Mouse (Mus musculus): Measurements from ENCODE around the gene Akap5. TPM values are rescaled to one million over a fixed set of nuclear protein-coding genes. Genes with fewer than 3 reads are reported as not detected.

Akap5 gene
- polyA plus RNA-seq, 1 experiment from 2014 or later: 2.0 TPM

DNA sequence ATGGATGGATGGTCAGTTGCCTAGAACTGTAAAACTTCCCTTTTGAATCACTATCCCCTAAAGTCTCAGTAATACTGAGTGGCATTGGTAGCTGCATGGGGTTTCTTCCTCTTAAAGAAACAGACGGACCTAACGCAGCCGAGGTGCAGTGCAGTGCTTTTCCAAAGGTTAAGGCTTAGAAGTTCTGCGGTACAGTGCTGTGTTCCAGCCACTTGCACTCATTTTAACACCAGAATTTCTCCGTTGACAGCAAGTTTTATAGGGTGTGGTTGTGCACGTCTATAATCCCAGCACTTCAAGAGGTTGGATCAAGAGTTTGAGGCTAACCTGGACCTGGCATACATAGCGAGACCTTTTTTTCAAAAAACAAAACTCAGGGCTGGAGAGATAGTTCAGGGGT lies 47.4 kb downstream of the Akap5 start:
- no peak for ATAC-seq (replicated peaks; ENCODE audit: insufficient number of reproducible peaks, low FRiP score, low TSS enrichment, low read depth)
- Histone ChIP-seq H3K36me3 (replicated peaks; ENCODE audit: control insufficient read depth, insufficient read depth, low read depth, low read length) (no peaks in the 10 kb centered on the region), H3K4me3 (ENCODE audit: low read depth, low read length) (peak overlapping the region; percentile 97), H3K9ac (replicated peaks; ENCODE audit: low read length) (no peak overlapping the region; the same call in 1 of the 2 replicates), H3K4me1 (ENCODE audit: control insufficient read depth, insufficient read depth, low read length) (peaks cover 10% of the 10 kb centered on the region), H3K27ac (replicated peaks; ENCODE audit: low read depth, low read length) (no peak overlapping the region), H3K27me3 (ENCODE audit: control insufficient read depth, insufficient read depth, low read length) (no peaks in the 10 kb centered on the region), H3K4me2 (ENCODE audit: low read depth, low read length) (peak overlapping the region; percentile 87), H3K9me3 (replicated peaks; ENCODE audit: control insufficient read depth, low read length) (no peaks in the 10 kb centered on the region)
- WGBS: 45% methylated on average over 7 of the region's 7 CpGs
- DNase-seq (ENCODE audit: low spot score): no peak

- WGBS: 79% methylated on average over 5 of the region's 7 CpGs
- Histone ChIP-seq H3K9me3 (replicated peaks; ENCODE audit: control insufficient read depth, low read length) (no peaks in the 10 kb centered on the region), H3K27ac (replicated peaks; ENCODE audit: low read depth, low read length) (no peak overlapping the region), H3K4me3 (ENCODE audit: low read depth, low read length) (no peak overlapping the region), H3K27me3 (ENCODE audit: control insufficient read depth, insufficient read depth, low read length) (no peaks in the 10 kb centered on the region), H3K9ac (replicated peaks; ENCODE audit: low read length) (no peak overlapping the region), H3K36me3 (replicated peaks; ENCODE audit: control insufficient read depth, insufficient read depth, low read depth, low read length) (no peaks in the 10 kb centered on the region), H3K4me2 (ENCODE audit: low read depth, low read length) (no peak overlapping the region), H3K4me1 (ENCODE audit: control insufficient read depth, insufficient read depth, low read length) (peaks cover 3% of the 10 kb centered on the region; the same call in 1 of the 2 replicates)
- DNase-seq (ENCODE audit: low spot score) (peak; percentile 26), ATAC-seq (replicated peaks; ENCODE audit: insufficient number of reproducible peaks, low FRiP score, low TSS enrichment, low read depth) (no peak)
Observed at GRCm38 (mm10) chr12:76372881-76373818, 48.5 kb downstream of the Akap5 start.

GRCm38 (mm10) chr12:76373991-76374390 lies 49.3 kb downstream of the Akap5 start:
- H3K4me2 ChIP-seq (ENCODE audit: low read depth, low read length): no peak overlapping the region
- H3K9me3 ChIP-seq (replicated peaks; ENCODE audit: control insufficient read depth, low read length): no peaks in the 10 kb centered on the region
- H3K4me3 ChIP-seq (ENCODE audit: low read depth, low read length): no peak overlapping the region
- no peak overlapping the region for H3K27ac ChIP-seq (replicated peaks; ENCODE audit: low read depth, low read length)
- DNase-seq (ENCODE audit: low spot score) (no peak), ATAC-seq (replicated peaks; ENCODE audit: insufficient number of reproducible peaks, low FRiP score, low TSS enrichment, low read depth) (no peak)
- H3K4me1 ChIP-seq (ENCODE audit: control insufficient read depth, insufficient read depth, low read length): no peaks in the 10 kb centered on the region
- no peaks in the 10 kb centered on the region for H3K36me3 ChIP-seq (replicated peaks; ENCODE audit: control insufficient read depth, insufficient read depth, low read depth, low read length)
- no peak overlapping the region for H3K9ac ChIP-seq (replicated peaks; ENCODE audit: low read length)
- H3K27me3 ChIP-seq (ENCODE audit: control insufficient read depth, insufficient read depth, low read length): no peaks in the 10 kb centered on the region
- 68% methylated on average over 6 of the region's 6 CpGs for WGBS

DNA sequence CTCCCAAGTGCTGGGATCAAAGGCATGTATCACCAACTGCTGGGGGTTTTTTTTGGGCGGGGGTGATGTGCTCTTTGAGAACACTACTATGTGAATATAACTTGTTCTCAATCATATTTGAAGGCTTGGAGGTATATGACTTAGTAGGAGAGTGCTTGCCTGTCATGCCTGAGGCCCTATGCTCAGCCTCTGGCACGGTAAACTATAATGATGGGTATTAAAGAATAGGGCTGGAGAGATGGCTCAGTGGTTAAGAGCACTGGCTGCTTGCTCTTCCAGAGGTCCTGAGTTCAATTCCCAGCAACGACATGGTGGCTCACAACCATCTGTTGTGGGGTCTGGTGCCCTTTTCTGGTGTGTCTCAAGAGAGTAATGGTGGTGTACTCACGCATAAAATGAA lies 50.2 kb downstream of the Akap5 start:
- no peaks in the 10 kb centered on the region for H3K9me3 ChIP-seq (replicated peaks; ENCODE audit: control insufficient read depth, low read length)
- DNase-seq (ENCODE audit: low spot score): no peak
- no peaks in the 10 kb centered on the region for H3K27me3 ChIP-seq (ENCODE audit: control insufficient read depth, insufficient read depth, low read length)
- no peak overlapping the region for H3K4me3 ChIP-seq (ENCODE audit: low read depth, low read length)
- no peak for ATAC-seq (replicated peaks; ENCODE audit: insufficient number of reproducible peaks, low FRiP score, low TSS enrichment, low read depth)
- H3K36me3 ChIP-seq (replicated peaks; ENCODE audit: control insufficient read depth, insufficient read depth, low read depth, low read length): no peaks in the 10 kb centered on the region
- H3K9ac ChIP-seq (replicated peaks; ENCODE audit: low read length): no peak overlapping the region
- no peak overlapping the region for H3K4me2 ChIP-seq (ENCODE audit: low read depth, low read length)
- no peak overlapping the region for H3K27ac ChIP-seq (replicated peaks; ENCODE audit: low read depth, low read length)
- WGBS: 79% methylated on average over 4 of the region's 4 CpGs
- H3K4me1 ChIP-seq (ENCODE audit: control insufficient read depth, insufficient read depth, low read length): no peaks in the 10 kb centered on the region

- ATAC-seq (replicated peaks; ENCODE audit: insufficient number of reproducible peaks, low FRiP score, low TSS enrichment, low read depth) (no peak), DNase-seq (ENCODE audit: low spot score) (no peak)
- Histone ChIP-seq H3K27me3 (ENCODE audit: control insufficient read depth, insufficient read depth, low read length) (no peaks in the 10 kb centered on the region), H3K9ac (replicated peaks; ENCODE audit: low read length) (no peak overlapping the region), H3K9me3 (replicated peaks; ENCODE audit: control insufficient read depth, low read length) (no peaks in the 10 kb centered on the region), H3K36me3 (replicated peaks; ENCODE audit: control insufficient read depth, insufficient read depth, low read depth, low read length) (no peaks in the 10 kb centered on the region), H3K4me1 (ENCODE audit: control insufficient read depth, insufficient read depth, low read length) (no peaks in the 10 kb centered on the region), H3K4me2 (ENCODE audit: low read depth, low read length) (no peak overlapping the region), H3K4me3 (ENCODE audit: low read depth, low read length) (no peak overlapping the region), H3K27ac (replicated peaks; ENCODE audit: low read depth, low read length) (no peak overlapping the region)
- 88% methylated on average over 3 of the region's 3 CpGs for WGBS
Observed at GRCm38 (mm10) chr12:76375506-76375905, 50.8 kb downstream of the Akap5 start.

- ATAC-seq (replicated peaks; ENCODE audit: insufficient number of reproducible peaks, low FRiP score, low TSS enrichment, low read depth) (no peak), DNase-seq (ENCODE audit: low spot score) (peak; percentile 51)
- Histone ChIP-seq H3K4me2 (ENCODE audit: low read depth, low read length) (no peak overlapping the region), H3K36me3 (replicated peaks; ENCODE audit: control insufficient read depth, insufficient read depth, low read depth, low read length) (no peaks in the 10 kb centered on the region), H3K4me1 (ENCODE audit: control insufficient read depth, insufficient read depth, low read length) (no peaks in the 10 kb centered on the region), H3K27ac (replicated peaks; ENCODE audit: low read depth, low read length) (no peak overlapping the region), H3K27me3 (ENCODE audit: control insufficient read depth, insufficient read depth, low read length) (no peaks in the 10 kb centered on the region), H3K4me3 (ENCODE audit: low read depth, low read length) (no peak overlapping the region), H3K9ac (replicated peaks; ENCODE audit: low read length) (no peak overlapping the region), H3K9me3 (replicated peaks; ENCODE audit: control insufficient read depth, low read length) (no peaks in the 10 kb centered on the region)
- 57% methylated on average over 7 of the region's 7 CpGs for WGBS
Observed at GRCm38 (mm10) chr12:76376649-76377048, 52.0 kb downstream of the Akap5 start.

- DNase-seq (ENCODE audit: low spot score) (no peak), ATAC-seq (replicated peaks; ENCODE audit: insufficient number of reproducible peaks, low FRiP score, low TSS enrichment, low read depth) (no peak)
- H3K4me1 ChIP-seq (ENCODE audit: control insufficient read depth, insufficient read depth, low read length): no peaks in the 10 kb centered on the region
- WGBS: 90% methylated on average over 6 of the region's 6 CpGs
- no peak overlapping the region for H3K4me2 ChIP-seq (ENCODE audit: low read depth, low read length)
- no peak overlapping the region for H3K27ac ChIP-seq (replicated peaks; ENCODE audit: low read depth, low read length)
- no peaks in the 10 kb centered on the region for H3K9me3 ChIP-seq (replicated peaks; ENCODE audit: control insufficient read depth, low read length)
- H3K4me3 ChIP-seq (ENCODE audit: low read depth, low read length): no peak overlapping the region
- H3K27me3 ChIP-seq (ENCODE audit: control insufficient read depth, insufficient read depth, low read length): no peaks in the 10 kb centered on the region
- no peaks in the 10 kb centered on the region for H3K36me3 ChIP-seq (replicated peaks; ENCODE audit: control insufficient read depth, insufficient read depth, low read depth, low read length)
- no peak overlapping the region for H3K9ac ChIP-seq (replicated peaks; ENCODE audit: low read length)
Observed at GRCm38 (mm10) chr12:76377059-76377458, 52.4 kb downstream of the Akap5 start.

- 91% methylated on average over 3 of the region's 3 CpGs for WGBS
- H3K27ac ChIP-seq (replicated peaks; ENCODE audit: low read depth, low read length): no peak overlapping the region
- no peaks in the 10 kb centered on the region for H3K9me3 ChIP-seq (replicated peaks; ENCODE audit: control insufficient read depth, low read length)
- no peaks in the 10 kb centered on the region for H3K4me1 ChIP-seq (ENCODE audit: control insufficient read depth, insufficient read depth, low read length)
- H3K9ac ChIP-seq (replicated peaks; ENCODE audit: low read length): no peak overlapping the region
- H3K4me2 ChIP-seq (ENCODE audit: low read depth, low read length): no peak overlapping the region
- no peaks in the 10 kb centered on the region for H3K36me3 ChIP-seq (replicated peaks; ENCODE audit: control insufficient read depth, insufficient read depth, low read depth, low read length)
- no peak overlapping the region for H3K4me3 ChIP-seq (ENCODE audit: low read depth, low read length)
- DNase-seq (ENCODE audit: low spot score) (no peak), ATAC-seq (replicated peaks; ENCODE audit: insufficient number of reproducible peaks, low FRiP score, low TSS enrichment, low read depth) (no peak)
- no peaks in the 10 kb centered on the region for H3K27me3 ChIP-seq (ENCODE audit: control insufficient read depth, insufficient read depth, low read length)
Observed at GRCm38 (mm10) chr12:76377726-76378125, 53.0 kb downstream of the Akap5 start.

All from embryonic facial prominence, embryonic 11.5 days (tissue).